Mouse (Mus musculus): Measurements from ENCODE around the gene Pcdh7. TPM values are rescaled to one million over a fixed set of nuclear protein-coding genes. Genes with fewer than 3 reads are reported as not detected.
"Not testable (repeated sequence)": the region's sequence is repeated elsewhere in the genome, so short reads cannot be mapped to it uniquely, and the experiment has no call there.

Gene Pcdh7
- polyA plus RNA-seq, 1 experiment from 2014 or later = 3.8 TPM

DNA sequence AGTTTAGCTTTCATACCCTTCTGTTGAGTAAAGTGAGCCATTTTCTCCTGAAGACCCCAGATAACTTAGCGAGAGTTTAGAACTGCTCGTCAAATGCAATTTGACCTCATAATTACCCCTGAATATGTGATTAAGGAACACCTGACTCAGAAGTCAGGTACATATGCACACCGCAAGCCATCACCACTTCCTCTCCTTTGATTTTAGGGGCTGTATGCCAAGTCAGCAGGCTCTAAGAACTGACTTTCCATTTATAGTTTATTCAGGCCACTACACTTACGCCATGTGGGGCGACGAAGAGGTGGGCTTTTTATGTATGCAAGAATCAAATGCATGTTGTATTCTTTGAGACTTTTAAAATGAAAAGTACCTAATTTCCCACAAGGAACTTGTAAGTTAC, 366.2 kb downstream of the Pcdh7 start:
- ATAC-seq = no peak
- no peaks in the 10 kb centered on the region for H3K27me3 ChIP-seq (replicated peaks; ENCODE audit: control insufficient read depth, insufficient read depth, low read length)
- WGBS = 91% methylated on average over 6 of the region's 6 CpGs

DNA sequence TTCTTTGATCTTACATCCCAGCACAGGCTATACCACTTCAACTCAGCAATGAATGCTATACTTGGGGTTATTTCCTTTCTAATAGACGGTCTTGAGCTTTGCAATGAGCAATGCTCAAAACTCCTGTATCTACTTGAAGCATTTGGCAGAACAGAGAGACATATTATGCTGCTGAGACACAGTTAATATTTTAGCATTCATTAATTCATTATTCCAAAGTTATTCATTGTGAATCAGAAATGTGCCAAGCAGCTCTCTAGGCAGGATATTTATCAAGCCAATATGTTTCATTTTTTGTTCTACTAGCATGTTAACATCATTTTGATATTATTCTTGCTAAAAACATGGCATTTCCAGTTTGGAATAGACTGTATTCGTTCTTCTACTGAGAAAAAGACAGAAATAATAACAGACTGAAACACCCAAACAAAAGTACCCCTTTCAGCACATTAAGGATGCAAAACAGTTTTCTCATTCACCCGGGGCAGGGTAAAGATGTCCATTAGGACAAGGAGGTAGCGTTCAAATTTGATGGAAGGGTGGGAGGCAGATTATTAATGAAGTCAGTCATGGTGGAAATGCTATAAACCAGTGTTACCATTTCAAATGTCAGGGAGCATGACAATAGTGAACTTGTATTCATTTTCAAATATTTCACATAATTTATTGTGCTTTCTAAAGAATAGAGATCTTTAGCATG, 391.0 kb downstream of the Pcdh7 start:
- H3K27me3 ChIP-seq (replicated peaks; ENCODE audit: control insufficient read depth, insufficient read depth, low read length) = no peaks in the 10 kb centered on the region
- H3K27ac ChIP-seq (ENCODE audit: low read length) = no peak overlapping the region
- no peak overlapping the region for H3K4me3 ChIP-seq (ENCODE audit: low read length)
- H3K4me2 ChIP-seq (ENCODE audit: low read depth, low read length) = no peak overlapping the region
- no peaks in the 10 kb centered on the region for H3K9me3 ChIP-seq (ENCODE audit: control insufficient read depth, low read length)
- no peaks in the 10 kb centered on the region for H3K36me3 ChIP-seq (ENCODE audit: control insufficient read depth, insufficient read depth, low read length)
- no peak for ATAC-seq
- no peaks in the 10 kb centered on the region for H3K4me1 ChIP-seq (ENCODE audit: control insufficient read depth, insufficient read depth, low read length)
- H3K9ac ChIP-seq (ENCODE audit: low read depth, low read length) = no peak overlapping the region
- WGBS = 82% methylated on average over 4 of the region's 4 CpGs

More for the DNA sequence above, 366.2 kb downstream of the Pcdh7 start:
- H3K4me1 ChIP-seq (ENCODE audit: control insufficient read depth, insufficient read depth, low read length) = no peaks in the 10 kb centered on the region
- H3K9ac ChIP-seq (ENCODE audit: low read depth, low read length) = no peak overlapping the region
- H3K27ac ChIP-seq (ENCODE audit: low read length) = no peak overlapping the region
- H3K4me2 ChIP-seq (ENCODE audit: low read depth, low read length) = no peak overlapping the region
- H3K9me3 ChIP-seq (ENCODE audit: control insufficient read depth, low read length) = no peaks in the 10 kb centered on the region
- H3K36me3 ChIP-seq (ENCODE audit: control insufficient read depth, insufficient read depth, low read length) = no peaks in the 10 kb centered on the region
- H3K4me3 ChIP-seq (ENCODE audit: low read length) = no peak overlapping the region

DNA sequence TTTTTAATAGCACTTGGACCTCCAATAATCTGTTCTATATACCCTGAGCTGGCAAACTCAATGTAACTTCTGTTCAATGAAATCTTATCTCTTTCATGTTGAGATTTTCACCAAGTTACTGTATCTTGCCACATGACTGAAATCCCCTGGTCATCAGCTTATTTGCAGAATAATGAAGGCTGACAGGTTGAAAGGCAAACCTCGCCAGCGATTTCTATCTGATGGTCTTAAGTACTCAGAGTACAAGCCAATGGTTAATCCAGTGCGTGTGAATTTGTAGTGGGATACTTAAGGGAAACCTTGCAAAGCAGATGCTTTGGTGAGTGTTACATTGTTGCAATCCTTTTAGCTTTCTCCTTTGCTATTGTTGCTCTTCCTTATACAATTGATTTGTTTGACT, 398.3 kb downstream of the Pcdh7 start:
- H3K4me1 ChIP-seq (ENCODE audit: control insufficient read depth, insufficient read depth, low read length) = no peaks in the 10 kb centered on the region
- no peak for ATAC-seq
- H3K9ac ChIP-seq (ENCODE audit: low read depth, low read length) = no peak overlapping the region
- WGBS = 84% methylated on average over 3 of the region's 3 CpGs
- H3K36me3 ChIP-seq (ENCODE audit: control insufficient read depth, insufficient read depth, low read length) = no peaks in the 10 kb centered on the region
- no peak overlapping the region for H3K4me2 ChIP-seq (ENCODE audit: low read depth, low read length)
- no peaks in the 10 kb centered on the region for H3K9me3 ChIP-seq (ENCODE audit: control insufficient read depth, low read length)
- H3K4me3 ChIP-seq (ENCODE audit: low read length) = no peak overlapping the region
- H3K27ac ChIP-seq (ENCODE audit: low read length) = no peak overlapping the region
- H3K27me3 ChIP-seq (replicated peaks; ENCODE audit: control insufficient read depth, insufficient read depth, low read length) = no peaks in the 10 kb centered on the region

DNA sequence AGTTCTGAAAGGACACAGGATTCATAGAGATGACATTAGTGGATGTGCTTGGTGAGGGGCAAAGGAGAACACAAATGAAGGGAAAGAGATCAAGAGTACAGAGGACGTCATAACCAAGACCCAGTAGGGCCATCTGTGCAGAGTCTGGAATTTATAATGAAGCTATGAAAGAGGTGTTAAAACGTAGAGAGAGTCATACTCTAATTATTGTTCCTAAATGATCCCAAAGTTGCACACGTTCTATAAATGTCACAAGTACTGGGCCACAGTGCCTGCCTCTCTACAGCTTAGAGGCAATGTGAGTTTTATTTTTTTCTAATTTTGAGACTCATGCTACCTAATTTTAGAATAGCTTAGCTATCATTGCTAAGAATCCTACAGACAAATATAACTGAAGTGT, 400.1 kb downstream of the Pcdh7 start:
- H3K4me2 ChIP-seq (ENCODE audit: low read depth, low read length) = no peak overlapping the region
- H3K4me1 ChIP-seq (ENCODE audit: control insufficient read depth, insufficient read depth, low read length) = no peaks in the 10 kb centered on the region
- 75% methylated on average over 3 of the region's 3 CpGs for WGBS
- no peak overlapping the region for H3K9ac ChIP-seq (ENCODE audit: low read depth, low read length)
- no peak overlapping the region for H3K27ac ChIP-seq (ENCODE audit: low read length)
- no peak for ATAC-seq
- no peaks in the 10 kb centered on the region for H3K27me3 ChIP-seq (replicated peaks; ENCODE audit: control insufficient read depth, insufficient read depth, low read length)
- no peaks in the 10 kb centered on the region for H3K9me3 ChIP-seq (ENCODE audit: control insufficient read depth, low read length)
- no peaks in the 10 kb centered on the region for H3K36me3 ChIP-seq (ENCODE audit: control insufficient read depth, insufficient read depth, low read length)
- H3K4me3 ChIP-seq (ENCODE audit: low read length) = no peak overlapping the region

DNA sequence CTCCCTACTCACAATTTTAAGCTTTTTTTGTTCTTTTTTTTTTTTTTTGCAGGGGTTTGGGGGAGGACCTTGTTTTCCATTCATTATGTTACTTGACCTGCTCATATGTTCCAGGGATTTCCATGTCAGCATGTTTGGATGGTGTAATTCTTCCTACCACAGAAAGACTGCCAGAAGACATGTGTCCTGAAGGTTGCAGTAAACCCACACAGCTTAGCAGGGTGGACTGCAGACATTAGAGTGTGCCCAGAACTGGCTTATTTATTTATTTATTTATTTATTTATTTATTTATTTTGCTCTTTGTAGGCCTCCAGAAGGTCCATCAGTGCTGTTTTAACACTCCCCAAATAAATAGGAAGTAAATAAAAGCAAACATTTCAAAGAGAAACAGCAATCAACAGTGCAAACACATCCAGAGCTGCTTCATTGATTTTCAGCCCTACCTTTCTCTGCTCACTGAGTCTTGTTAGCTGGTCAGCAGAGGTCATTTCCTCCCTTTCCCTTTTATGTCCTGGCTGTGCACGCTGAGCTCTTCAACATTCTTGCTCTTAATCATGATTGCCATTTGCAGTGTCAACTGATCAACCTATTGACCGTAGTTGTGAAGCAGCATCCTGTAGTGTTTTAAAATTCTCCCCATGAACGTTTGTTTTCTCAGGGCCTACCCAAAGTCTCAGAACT, 401.3 kb downstream of the Pcdh7 start:
- WGBS = 31% methylated on average over 3 of the region's 3 CpGs
- H3K4me1 ChIP-seq (ENCODE audit: control insufficient read depth, insufficient read depth, low read length) = no peaks in the 10 kb centered on the region
- no peak overlapping the region for H3K27ac ChIP-seq (ENCODE audit: low read length)
- H3K9me3 ChIP-seq (ENCODE audit: control insufficient read depth, low read length) = no peaks in the 10 kb centered on the region
- no peak for ATAC-seq
- no peak overlapping the region for H3K9ac ChIP-seq (ENCODE audit: low read depth, low read length)
- no peaks in the 10 kb centered on the region for H3K36me3 ChIP-seq (ENCODE audit: control insufficient read depth, insufficient read depth, low read length)
- H3K4me3 ChIP-seq (ENCODE audit: low read length) = no peak overlapping the region
- no peaks in the 10 kb centered on the region for H3K27me3 ChIP-seq (replicated peaks; ENCODE audit: control insufficient read depth, insufficient read depth, low read length)
- no peak overlapping the region for H3K4me2 ChIP-seq (ENCODE audit: low read depth, low read length)

DNA sequence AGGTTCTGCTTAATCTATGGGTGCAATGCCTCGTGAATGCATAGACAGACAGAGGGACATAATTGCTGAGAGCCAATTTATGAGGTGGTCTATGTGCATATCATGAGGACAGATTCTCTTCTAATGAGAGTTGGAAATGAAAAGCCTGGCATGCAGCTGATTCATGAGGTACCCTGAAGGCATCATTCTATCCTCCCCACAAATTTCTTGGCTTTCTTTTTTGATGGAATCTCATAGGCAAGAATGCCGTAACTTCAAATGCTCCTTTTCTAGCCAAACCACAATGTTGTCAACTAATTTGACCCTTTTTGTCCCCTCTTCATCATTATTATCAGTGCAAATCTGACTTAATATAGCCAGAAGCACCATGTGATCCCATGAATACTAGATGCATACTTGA, 426.1 kb downstream of the Pcdh7 start:
- H3K4me1 ChIP-seq (ENCODE audit: control insufficient read depth, insufficient read depth, low read length) = no peaks in the 10 kb centered on the region
- H3K27me3 ChIP-seq (replicated peaks; ENCODE audit: control insufficient read depth, insufficient read depth, low read length) = no peaks in the 10 kb centered on the region
- no peaks in the 10 kb centered on the region for H3K36me3 ChIP-seq (ENCODE audit: control insufficient read depth, insufficient read depth, low read length)
- H3K27ac ChIP-seq (ENCODE audit: low read length) = no peak overlapping the region
- 72% methylated on average over 2 of the region's 2 CpGs for WGBS
- no peak overlapping the region for H3K4me2 ChIP-seq (ENCODE audit: low read depth, low read length)
- H3K4me3 ChIP-seq (ENCODE audit: low read length) = no peak overlapping the region
- H3K9me3 ChIP-seq (ENCODE audit: control insufficient read depth, low read length) = no peaks in the 10 kb centered on the region
- no peak overlapping the region for H3K9ac ChIP-seq (ENCODE audit: low read depth, low read length)
- no peak for ATAC-seq

DNA sequence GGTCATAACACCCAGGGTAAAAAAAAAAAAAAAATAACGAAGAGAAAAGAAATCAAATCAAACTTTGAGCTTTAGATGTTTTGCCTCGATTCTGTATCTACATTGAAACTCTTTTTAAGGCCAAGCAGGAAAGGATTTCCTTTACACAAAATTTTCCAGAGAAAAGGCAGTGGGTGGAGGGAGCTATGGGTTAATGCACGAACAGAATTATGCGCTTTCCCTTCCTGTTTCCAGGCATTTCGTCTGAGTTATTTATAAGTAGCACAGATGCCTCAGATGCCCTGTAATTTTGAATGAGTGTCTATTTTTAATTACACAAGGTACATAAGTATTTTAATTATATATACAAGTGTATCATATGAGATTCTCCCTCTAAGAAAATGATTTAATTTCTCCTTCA, 436.2 kb downstream of the Pcdh7 start:
- Histone ChIP-seq H3K27ac (ENCODE audit: low read length) (no peak overlapping the region), H3K4me3 (ENCODE audit: low read length) (no peak overlapping the region), H3K27me3 (replicated peaks; ENCODE audit: control insufficient read depth, insufficient read depth, low read length) (no peaks in the 10 kb centered on the region), H3K4me2 (ENCODE audit: low read depth, low read length) (no peak overlapping the region), H3K9me3 (ENCODE audit: control insufficient read depth, low read length) (no peaks in the 10 kb centered on the region), H3K4me1 (ENCODE audit: control insufficient read depth, insufficient read depth, low read length) (no peaks in the 10 kb centered on the region), H3K36me3 (ENCODE audit: control insufficient read depth, insufficient read depth, low read length) (no peaks in the 10 kb centered on the region), H3K9ac (ENCODE audit: low read depth, low read length) (no peak overlapping the region)
- 75% methylated on average over 5 of the region's 5 CpGs for WGBS
- no peak for ATAC-seq

DNA sequence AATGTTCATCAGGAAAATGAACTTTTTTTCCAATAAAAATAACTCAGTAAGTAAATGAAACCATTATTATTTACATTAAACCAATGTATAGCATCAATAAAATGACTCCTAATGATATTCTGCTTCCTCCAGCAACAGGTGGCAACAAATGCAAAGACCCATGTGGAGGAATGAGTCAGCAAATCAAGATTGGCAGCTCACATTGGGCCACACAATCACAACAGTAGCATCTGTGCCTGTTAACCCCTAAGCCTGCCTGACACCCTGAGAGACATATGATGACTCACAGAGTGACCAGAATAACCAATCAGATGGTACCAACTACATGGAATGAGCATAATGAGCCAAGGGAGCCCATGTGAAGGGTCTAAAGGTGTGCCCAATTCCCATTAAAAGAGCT, 454.5 kb downstream of the Pcdh7 start:
- ATAC-seq = no peak
- H3K9ac ChIP-seq (ENCODE audit: low read depth, low read length) = no peak overlapping the region
- no peak overlapping the region for H3K4me3 ChIP-seq (ENCODE audit: low read length)

DNA sequence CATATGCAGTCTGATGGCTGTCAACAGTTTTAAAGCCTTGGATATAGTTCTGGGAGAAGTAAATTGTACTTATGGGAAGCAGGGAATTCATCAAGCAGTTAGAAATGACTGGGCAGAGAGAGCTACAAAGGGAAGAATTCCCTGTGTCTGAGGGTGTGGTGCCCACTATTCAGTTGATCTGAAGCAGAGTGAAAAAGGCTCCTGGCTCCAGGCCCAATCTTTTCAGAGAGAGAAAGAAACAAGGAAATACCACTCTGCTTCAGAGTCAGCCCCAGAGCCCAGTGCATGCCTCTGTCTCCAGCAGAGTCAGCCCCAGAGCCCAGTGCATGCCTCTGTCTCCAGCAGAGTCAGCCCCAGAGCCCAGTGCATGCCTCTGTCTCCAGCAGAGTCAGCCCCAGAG, 456.6 kb downstream of the Pcdh7 start:
- not testable (repeated sequence) for H3K9ac ChIP-seq (ENCODE audit: low read depth, low read length); H3K9me3 ChIP-seq (ENCODE audit: control insufficient read depth, low read length); ATAC-seq; H3K27me3 ChIP-seq (replicated peaks; ENCODE audit: control insufficient read depth, insufficient read depth, low read length); H3K36me3 ChIP-seq (ENCODE audit: control insufficient read depth, insufficient read depth, low read length); H3K27ac ChIP-seq (ENCODE audit: low read length); H3K4me2 ChIP-seq (ENCODE audit: low read depth, low read length); H3K4me1 ChIP-seq (ENCODE audit: control insufficient read depth, insufficient read depth, low read length); H3K4me3 ChIP-seq (ENCODE audit: low read length)

More for the DNA sequence above, 454.5 kb downstream of the Pcdh7 start:
- Histone ChIP-seq H3K27me3 (replicated peaks; ENCODE audit: control insufficient read depth, insufficient read depth, low read length) (no peaks in the 10 kb centered on the region), H3K4me1 (ENCODE audit: control insufficient read depth, insufficient read depth, low read length) (no peaks in the 10 kb centered on the region), H3K4me2 (ENCODE audit: low read depth, low read length) (no peak overlapping the region), H3K36me3 (ENCODE audit: control insufficient read depth, insufficient read depth, low read length) (no peaks in the 10 kb centered on the region), H3K27ac (ENCODE audit: low read length) (no peak overlapping the region), H3K9me3 (ENCODE audit: control insufficient read depth, low read length) (no peaks in the 10 kb centered on the region)

DNA sequence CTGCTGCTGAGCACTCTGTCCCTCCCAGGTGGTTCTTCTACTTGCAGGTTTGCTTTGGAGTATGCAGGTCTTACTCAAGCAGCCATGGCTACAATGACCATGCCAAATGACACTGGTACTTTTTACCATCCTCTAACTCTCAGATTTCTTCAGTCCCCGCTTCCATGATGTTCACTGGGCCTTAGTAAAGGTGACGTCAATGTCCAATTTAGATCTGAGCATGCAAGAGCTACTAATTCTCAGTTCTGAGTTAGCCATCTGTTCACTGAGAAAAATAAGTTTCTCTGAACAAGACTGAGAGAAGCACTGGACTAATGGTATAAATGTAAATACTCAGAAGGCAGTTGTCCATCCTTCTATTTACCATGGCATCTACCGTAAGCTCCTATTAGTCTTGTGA, 457.8 kb downstream of the Pcdh7 start:
- Histone ChIP-seq H3K9me3 (ENCODE audit: control insufficient read depth, low read length) (no peaks in the 10 kb centered on the region), H3K27me3 (replicated peaks; ENCODE audit: control insufficient read depth, insufficient read depth, low read length) (no peaks in the 10 kb centered on the region), H3K27ac (ENCODE audit: low read length) (no peak overlapping the region), H3K4me2 (ENCODE audit: low read depth, low read length) (no peak overlapping the region), H3K4me1 (ENCODE audit: control insufficient read depth, insufficient read depth, low read length) (no peaks in the 10 kb centered on the region), H3K4me3 (ENCODE audit: low read length) (no peak overlapping the region), H3K9ac (ENCODE audit: low read depth, low read length) (no peak overlapping the region), H3K36me3 (ENCODE audit: control insufficient read depth, insufficient read depth, low read length) (no peaks in the 10 kb centered on the region)
- no peak for ATAC-seq
- WGBS = 95% methylated on average over 3 of the region's 3 CpGs
